ENCODE assay signal across 15 mouse cellular contexts in the genomic region with DNA sequence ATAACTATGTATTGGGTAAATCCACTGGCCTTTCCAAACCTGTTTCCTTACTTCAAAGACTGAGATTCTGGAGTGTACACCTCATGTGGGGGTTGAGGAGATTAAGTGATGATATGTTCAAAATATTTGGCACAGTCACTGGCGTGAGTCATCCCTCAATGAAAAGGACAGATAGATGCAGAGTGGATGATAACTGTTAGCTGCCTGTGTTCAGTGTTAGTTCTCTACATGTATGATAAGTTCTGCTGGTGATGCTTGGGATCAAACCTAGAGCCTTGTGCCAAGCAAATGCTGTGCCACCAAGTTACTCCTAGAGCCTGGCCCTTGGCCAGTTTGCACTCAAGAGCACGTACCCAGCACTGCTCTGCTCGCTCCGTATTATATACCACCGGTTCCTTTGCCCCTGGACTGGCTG.
A peak's percentile ranks its signal among the peaks of the same experiment; 100 is the strongest.
DNase-seq lines count a peak whose midpoint lies in the region; ATAC-seq and TF ChIP-seq lines count a peak whose summit lies in the region.
"Had no signal": no experiment of that assay in that cellular context is flagged by ENCODE, and none has a peak within 500 bp of the region (broad histone marks: within the 10 kb centered on the region; RNA-seq: fewer than 3 reads in every experiment).

No protein-coding gene starts in this region.

- no peaks in the 10 kb centered on the region for H3K9me3 ChIP-seq in forebrain, embryonic 15.5 days
- no peaks in the 10 kb centered on the region for H3K9me3 ChIP-seq in forebrain, postnatal 0 days (ENCODE audit: low read length)
- no peaks in the 10 kb centered on the region for H3K9me3 ChIP-seq in kidney, embryonic 16.5 days (ENCODE audit: low read length)
- no peaks in the 10 kb centered on the region for H3K9me3 ChIP-seq in limb, embryonic 10.5 days (replicated peaks)
- H3K9me3 ChIP-seq: lung, embryonic 15.5 days; midbrain, embryonic 12.5 days; neural tube, embryonic 12.5 days; stomach, embryonic 15.5 days had no signal

- H3K9ac ChIP-seq in forebrain, embryonic 15.5 days (replicated peaks), result no peak overlapping the region
- no peak overlapping the region for H3K9ac ChIP-seq in forebrain, postnatal 0 days
- no peak overlapping the region for H3K9ac ChIP-seq in kidney, embryonic 16.5 days (replicated peaks; ENCODE audit: low read length)
- H3K9ac ChIP-seq: lung, embryonic 15.5 days; midbrain, embryonic 12.5 days; neural tube, embryonic 12.5 days; stomach, embryonic 15.5 days had no signal

- H3K4me3 ChIP-seq in forebrain, embryonic 15.5 days, result no peak overlapping the region
- no peak overlapping the region for H3K4me3 ChIP-seq in forebrain, postnatal 0 days (ENCODE audit: low read depth, low read length)
- no peak overlapping the region for H3K4me3 ChIP-seq in kidney, embryonic 16.5 days (ENCODE audit: low read length)
- no peak overlapping the region for H3K4me3 ChIP-seq in limb, embryonic 10.5 days
- H3K4me3 ChIP-seq: heart, adult 2 months; lung, embryonic 15.5 days; midbrain, embryonic 12.5 days; neural tube, embryonic 12.5 days; stomach, embryonic 15.5 days had no signal

- H3K27me3 ChIP-seq in forebrain, embryonic 15.5 days, result no peaks in the 10 kb centered on the region
- no peaks in the 10 kb centered on the region for H3K27me3 ChIP-seq in forebrain, postnatal 0 days (ENCODE audit: insufficient read depth, low read length)
- H3K27me3 ChIP-seq in kidney, embryonic 16.5 days (ENCODE audit: insufficient read depth, low read length), result no peaks in the 10 kb centered on the region
- H3K27me3 ChIP-seq in limb, embryonic 10.5 days (ENCODE audit: low read depth, poor library complexity, severe bottlenecking), result no peaks in the 10 kb centered on the region
- H3K27me3 ChIP-seq: lung, embryonic 15.5 days; midbrain, embryonic 12.5 days; neural tube, embryonic 12.5 days; Patski; stomach, embryonic 15.5 days had no signal

- H3K4me1 ChIP-seq in forebrain, embryonic 15.5 days, result peaks cover 28% of the 10 kb centered on the region
- H3K4me1 ChIP-seq in forebrain, postnatal 0 days (ENCODE audit: insufficient read depth), result no peaks in the 10 kb centered on the region
- peaks cover 24% of the 10 kb centered on the region for H3K4me1 ChIP-seq in kidney, embryonic 16.5 days (ENCODE audit: insufficient read depth, low read length)
- H3K4me1 ChIP-seq in limb, embryonic 10.5 days, result peaks cover 28% of the 10 kb centered on the region
- H3K4me1 ChIP-seq: midbrain, embryonic 12.5 days; neural tube, embryonic 12.5 days; stomach, embryonic 15.5 days had no signal

- H3K36me3 ChIP-seq in forebrain, embryonic 15.5 days, result no peaks in the 10 kb centered on the region
- no peaks in the 10 kb centered on the region for H3K36me3 ChIP-seq in forebrain, postnatal 0 days (ENCODE audit: insufficient read depth)
- no peaks in the 10 kb centered on the region for H3K36me3 ChIP-seq in kidney, embryonic 16.5 days (ENCODE audit: insufficient read depth, low read length)
- H3K36me3 ChIP-seq in limb, embryonic 10.5 days, result no peaks in the 10 kb centered on the region
- H3K36me3 ChIP-seq: lung, embryonic 15.5 days; midbrain, embryonic 12.5 days; neural tube, embryonic 12.5 days; stomach, embryonic 15.5 days had no signal

- peak; percentile 57; the same call in 1 of the 2 replicates for ATAC-seq in forebrain, embryonic 15.5 days (replicated peaks)
- no peak for ATAC-seq in forebrain, postnatal 0 days
- 0 out of 2 replicates have a peak, but pooled peaks have one; percentile 17 for ATAC-seq in kidney, embryonic 16.5 days (ENCODE audit: low FRiP score, low TSS enrichment)
- no peak for ATAC-seq in erythroblast, adult 5-6 weeks (replicated peaks; ENCODE audit: low FRiP score, poor library complexity, severe bottlenecking)
- ATAC-seq: Patski had no signal

- H3K4me2 ChIP-seq in forebrain, embryonic 15.5 days (replicated peaks), result no peak overlapping the region
- H3K4me2 ChIP-seq in forebrain, postnatal 0 days (ENCODE audit: low read depth), result no peak overlapping the region
- H3K4me2 ChIP-seq in kidney, embryonic 16.5 days (replicated peaks; ENCODE audit: low read depth, low read length), result no peak overlapping the region
- H3K4me2 ChIP-seq: lung, embryonic 15.5 days; midbrain, embryonic 12.5 days; neural tube, embryonic 12.5 days; stomach, embryonic 15.5 days had no signal

- 57% methylated on average over 5 of the region's 5 CpGs for WGBS in forebrain, embryonic 15.5 days
- WGBS in forebrain, postnatal 0 days, result 53% methylated on average over 5 of the region's 5 CpGs
- 76% methylated on average over 5 of the region's 5 CpGs for WGBS in kidney, embryonic 16.5 days
- 95% methylated on average over 5 of the region's 5 CpGs for WGBS in limb, embryonic 10.5 days

- no peak overlapping the region for H3K27ac ChIP-seq in forebrain, embryonic 15.5 days (replicated peaks)
- no peak overlapping the region for H3K27ac ChIP-seq in forebrain, postnatal 0 days (ENCODE audit: low read depth, low read length)
- H3K27ac ChIP-seq in kidney, embryonic 16.5 days (ENCODE audit: low read length), result no peak overlapping the region
- peak overlapping the region; percentile 42; the same call in 1 of the 2 replicates for H3K27ac ChIP-seq in limb, embryonic 10.5 days
- H3K27ac ChIP-seq: heart, adult 2 months; hindbrain, postnatal 0 days; lung, embryonic 15.5 days; midbrain, embryonic 12.5 days; neural tube, embryonic 12.5 days; stomach, embryonic 15.5 days had no signal

- no peak for TF ChIP-seq CTCF in forebrain, postnatal 0 days (IDR thresholded peaks at IDR 0.05; ENCODE audit: low read depth)

- DNase-seq in forebrain, postnatal 0 days, result no peak
- DNase-seq in kidney, postnatal 10 days, result no peak
- DNase-seq in adipocyte (ENCODE audit: low spot score), result peak; percentile 21
- DNase-seq in limb, embryonic 10.5 days (ENCODE audit: low spot score), result no peak
- DNase-seq in thymus, adult 18-20 months, result no peak

Comparison
In these comparisons a context has a peak if more than half of its experiments do, and no peak if none do; other contexts are left out.
1. ATAC-seq: peak in forebrain, embryonic 15.5 days (single experiment) and kidney, embryonic 16.5 days (single experiment); none in forebrain, postnatal 0 days (single experiment) and erythroblast, adult 5-6 weeks (single experiment).